Mouse (Mus musculus): ENCODE results near the gene Bphl.

The Bphl gene

GRCm38 (mm10) chr13:34120536-34120935 lies 83.1 kb downstream of the Bphl start:
- DNase-seq (ENCODE audit: low read depth, low spot score) = no peak
